Mouse (Mus musculus) c-Kit-negative CD71-positive TER-119-positive erythroid progenitor cells, embryonic 14.5 days (primary cell): Measurements from ENCODE around the gene Hoxd9.

ENCODE experiments used
- DNase-seq: peaks from one replicate; pipeline ENCODE4 v3.0.0-alpha.2; 2013; ENCODE audit warnings: low read depth, low spot score

The Hoxd9 gene

DNA sequence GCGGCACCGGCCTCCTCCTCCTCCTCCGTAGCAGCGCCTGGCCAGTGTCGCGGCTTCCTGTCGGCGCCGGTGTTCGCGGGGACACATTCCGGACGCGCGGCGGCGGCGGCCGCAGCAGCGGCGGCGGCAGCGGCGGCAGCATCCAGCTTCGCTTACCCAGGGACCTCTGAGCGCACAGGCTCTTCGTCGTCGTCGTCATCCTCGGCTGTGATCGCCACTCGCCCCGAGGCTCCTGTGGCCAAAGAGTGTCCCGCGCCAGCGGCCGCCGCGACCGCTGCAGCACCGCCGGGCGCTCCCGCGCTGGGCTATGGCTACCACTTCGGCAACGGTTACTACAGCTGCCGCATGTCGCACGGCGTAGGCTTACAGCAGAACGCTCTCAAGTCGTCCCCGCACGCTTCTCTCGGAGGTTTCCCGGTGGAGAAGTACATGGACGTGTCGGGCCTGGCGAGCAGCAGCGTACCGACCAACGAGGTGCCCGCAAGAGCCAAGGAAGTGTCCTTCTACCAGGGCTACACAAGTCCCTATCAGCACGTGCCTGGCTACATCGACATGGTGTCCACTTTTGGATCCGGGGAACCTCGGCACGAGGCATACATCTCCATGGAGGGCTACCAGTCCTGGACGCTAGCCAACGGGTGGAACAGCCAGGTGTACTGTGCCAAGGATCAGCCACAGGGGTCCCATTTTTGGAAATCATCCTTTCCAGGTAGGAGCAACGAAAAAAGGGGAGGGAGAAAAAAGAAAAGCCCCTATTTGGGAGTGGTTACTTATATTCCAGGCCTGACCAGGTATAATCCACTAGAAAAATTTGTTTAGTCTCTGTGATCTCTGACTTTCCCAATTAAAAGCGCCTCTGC is 28.9 kb upstream of the Hoxd9 start:
- no peak for DNase-seq

DNA sequence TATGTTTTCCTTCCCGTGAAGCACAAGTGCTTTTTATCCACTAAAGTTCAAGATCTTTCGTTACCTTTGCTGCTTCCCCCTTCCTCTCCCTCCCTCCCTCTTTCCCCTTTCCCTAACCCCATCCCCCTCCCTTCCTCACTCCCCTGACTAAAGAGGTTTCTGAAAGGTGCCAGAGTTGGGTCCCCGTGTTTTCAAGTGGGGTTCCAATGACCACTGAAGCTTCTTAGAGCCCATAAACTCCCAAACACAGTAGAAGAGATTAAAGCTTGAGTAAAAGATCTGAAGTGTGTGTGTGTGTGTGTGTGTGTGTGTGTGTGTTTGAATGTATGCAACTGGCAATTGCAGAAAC is 28.3 kb upstream of the Hoxd9 start:
- no peak for DNase-seq

DNA sequence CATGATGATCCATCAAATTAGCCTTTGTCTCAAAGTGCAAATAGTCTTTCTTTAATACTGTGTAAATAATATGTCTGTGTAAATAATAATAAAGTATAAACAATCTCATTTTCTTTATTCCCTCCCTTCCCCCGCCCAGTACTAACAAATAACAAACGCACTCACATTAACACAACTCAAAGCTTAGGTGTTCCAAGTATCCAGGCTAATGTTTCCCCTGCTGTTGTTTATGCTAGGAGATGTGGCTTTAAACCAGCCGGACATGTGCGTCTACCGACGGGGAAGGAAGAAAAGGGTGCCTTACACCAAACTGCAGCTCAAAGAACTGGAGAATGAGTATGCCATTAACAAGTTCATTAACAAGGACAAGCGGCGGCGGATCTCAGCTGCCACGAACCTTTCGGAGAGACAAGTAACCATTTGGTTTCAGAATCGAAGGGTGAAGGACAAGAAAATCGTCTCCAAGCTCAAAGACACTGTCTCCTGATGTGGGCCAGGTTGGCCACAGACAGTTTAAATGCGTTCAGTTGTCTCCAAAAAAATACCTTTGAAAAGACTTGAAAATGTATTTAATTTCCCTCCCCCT is 27.8 kb upstream of the Hoxd9 start:
- DNase-seq, result no peak

DNA sequence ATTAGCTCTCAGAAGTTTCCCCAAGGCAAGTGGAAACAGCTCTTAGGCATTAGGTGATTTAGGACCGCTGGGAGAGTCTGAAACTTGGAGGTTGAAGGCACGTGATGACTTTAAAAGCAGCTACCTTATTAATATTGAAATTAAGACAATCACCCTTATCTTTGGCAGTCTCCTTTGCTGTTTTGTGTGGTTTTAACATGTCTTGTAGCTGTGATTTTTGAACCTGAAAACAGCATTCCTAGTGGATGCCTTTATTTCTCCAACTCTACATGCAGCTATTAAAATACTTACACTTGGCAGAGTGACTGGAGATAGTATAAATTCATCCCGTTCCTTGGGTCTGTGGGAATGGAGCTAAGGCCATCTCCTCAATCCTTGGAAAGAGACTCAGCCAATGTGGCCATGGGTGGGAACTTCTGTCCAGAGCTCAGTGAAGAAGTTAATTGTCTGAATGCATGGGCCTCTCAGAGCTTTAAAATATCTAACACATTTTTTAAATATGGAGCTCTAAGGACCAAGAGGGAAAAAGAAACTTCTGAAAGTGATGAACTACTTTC is 26.8 kb upstream of the Hoxd9 start:
- no peak for DNase-seq

DNA sequence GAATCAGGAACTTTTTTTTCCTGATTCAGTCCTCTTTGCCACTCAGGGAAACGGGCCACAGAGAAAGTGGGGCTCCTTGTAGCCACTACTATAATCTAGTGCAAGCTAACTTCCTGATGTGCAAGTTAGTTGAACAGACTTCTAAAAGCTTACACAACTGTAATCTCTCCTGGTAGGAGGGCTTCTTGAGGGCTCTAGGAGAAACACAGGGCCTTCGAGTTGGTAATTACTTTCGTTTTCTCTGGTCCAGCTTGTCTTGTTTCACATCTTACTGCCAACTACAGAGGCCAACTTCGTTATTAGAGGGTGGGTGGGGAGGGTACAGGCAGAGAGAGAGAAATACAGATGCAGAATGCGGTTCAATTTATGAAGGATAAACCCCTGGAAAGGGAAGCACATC is 25.7 kb upstream of the Hoxd9 start:
- DNase-seq, result no peak

DNA sequence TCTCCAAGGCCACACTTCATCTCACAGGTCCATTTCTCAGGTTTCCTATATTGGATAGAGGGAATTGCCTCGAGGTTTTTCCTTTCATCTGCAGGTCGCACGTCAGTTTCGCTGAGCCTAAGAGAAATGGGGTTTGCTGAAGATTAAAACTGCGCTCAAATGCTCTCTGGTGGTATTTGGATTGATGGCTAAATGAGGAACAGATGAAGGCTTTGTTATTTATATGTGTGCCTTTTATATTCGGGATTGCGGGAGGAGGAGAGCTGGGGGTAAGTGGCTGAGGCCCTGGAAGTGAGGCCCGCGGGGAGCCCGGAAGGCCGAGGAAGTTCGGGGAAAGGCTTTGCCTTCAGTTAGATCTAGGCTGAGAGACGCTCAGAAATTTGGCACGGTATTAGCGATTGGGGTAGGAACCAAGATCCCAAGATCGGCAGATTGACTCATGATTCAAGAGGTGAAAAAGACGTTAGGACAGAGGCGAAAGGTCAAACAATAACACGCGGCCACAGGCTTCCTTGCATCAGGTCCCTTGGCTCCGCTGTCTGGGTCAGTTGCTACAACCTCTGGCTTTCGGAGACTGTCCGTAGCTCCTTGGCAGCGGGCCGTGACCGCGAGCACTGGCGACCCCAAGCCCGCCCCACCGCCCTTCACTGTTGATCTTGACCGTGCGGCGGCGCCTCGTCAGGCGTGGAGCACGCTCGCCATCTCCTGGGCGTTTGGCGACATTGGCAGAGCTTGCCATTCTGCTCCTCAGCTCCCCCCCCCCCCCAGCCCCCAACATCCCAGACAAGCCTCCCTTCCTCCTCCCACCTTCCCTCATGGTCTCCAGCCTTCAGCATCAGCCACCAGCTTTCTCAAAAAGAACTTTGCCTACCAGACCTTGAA is 24.8 kb upstream of the Hoxd9 start:
- no peak for DNase-seq

DNA sequence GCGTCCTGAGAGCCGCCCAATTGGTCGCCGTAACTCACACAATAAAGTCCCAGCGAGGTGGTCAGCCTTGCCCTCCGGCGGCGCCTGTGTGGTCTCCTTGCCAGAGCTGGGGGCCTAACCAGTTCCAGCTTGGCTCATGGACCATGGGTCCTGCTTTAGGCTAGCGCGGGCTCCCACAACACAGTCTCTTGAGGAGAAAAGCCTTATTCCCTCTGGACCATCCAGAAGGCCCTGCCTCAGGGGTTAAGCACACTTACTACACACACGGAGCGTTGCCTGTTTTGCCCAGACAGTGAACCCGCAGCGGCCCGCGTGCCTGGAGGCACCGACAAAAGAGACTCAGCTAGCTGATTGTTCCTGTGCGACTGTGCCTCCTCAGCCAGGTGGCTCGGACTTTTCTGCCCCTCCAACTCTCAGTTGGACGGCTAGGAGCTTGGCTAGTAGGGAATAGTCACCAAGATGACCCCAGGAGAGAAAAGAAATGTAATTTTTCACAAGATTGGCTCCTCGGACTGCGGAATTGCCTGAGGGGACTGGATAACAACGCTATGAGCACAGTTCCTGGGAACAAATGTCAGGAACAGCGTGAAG is 23.6 kb upstream of the Hoxd9 start:
- DNase-seq, result no peak

DNA sequence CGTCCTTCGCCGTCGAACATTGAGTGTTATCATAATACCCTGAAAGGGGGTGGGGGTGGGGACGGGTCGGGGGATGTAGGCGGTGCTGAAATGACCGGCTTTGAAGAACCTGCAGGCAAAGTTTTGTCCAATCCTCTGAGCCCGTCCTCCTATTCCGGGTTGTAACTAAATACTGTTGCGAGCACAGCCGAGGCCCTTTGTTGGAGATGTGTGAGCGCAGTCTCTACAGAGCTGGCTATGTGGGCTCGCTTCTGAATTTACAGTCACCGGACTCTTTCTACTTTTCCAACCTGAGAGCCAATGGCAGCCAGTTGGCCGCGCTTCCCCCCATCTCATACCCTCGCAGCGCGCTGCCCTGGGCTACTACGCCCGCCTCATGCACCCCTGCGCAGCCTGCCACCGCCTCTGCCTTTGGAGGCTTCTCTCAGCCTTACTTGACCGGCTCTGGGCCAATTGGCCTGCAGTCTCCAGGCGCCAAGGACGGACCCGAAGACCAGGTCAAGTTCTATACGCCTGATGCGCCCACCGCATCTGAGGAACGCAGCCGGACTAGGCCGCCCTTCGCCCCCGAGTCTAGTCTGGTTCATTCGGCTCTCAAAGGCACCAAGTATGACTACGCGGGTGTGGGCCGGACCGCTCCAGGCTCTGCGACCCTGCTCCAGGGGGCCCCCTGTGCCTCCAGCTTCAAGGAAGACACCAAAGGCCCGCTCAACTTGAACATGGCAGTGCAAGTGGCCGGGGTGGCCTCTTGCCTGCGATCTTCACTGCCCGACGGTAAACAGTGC is 22.5 kb upstream of the Hoxd9 start, which contains the start of gene Hoxd12:
TSS of gene Hoxd12 (plus strand) at position 133 of the 785 bp plus-strand sequence.
- no peak for DNase-seq

DNA sequence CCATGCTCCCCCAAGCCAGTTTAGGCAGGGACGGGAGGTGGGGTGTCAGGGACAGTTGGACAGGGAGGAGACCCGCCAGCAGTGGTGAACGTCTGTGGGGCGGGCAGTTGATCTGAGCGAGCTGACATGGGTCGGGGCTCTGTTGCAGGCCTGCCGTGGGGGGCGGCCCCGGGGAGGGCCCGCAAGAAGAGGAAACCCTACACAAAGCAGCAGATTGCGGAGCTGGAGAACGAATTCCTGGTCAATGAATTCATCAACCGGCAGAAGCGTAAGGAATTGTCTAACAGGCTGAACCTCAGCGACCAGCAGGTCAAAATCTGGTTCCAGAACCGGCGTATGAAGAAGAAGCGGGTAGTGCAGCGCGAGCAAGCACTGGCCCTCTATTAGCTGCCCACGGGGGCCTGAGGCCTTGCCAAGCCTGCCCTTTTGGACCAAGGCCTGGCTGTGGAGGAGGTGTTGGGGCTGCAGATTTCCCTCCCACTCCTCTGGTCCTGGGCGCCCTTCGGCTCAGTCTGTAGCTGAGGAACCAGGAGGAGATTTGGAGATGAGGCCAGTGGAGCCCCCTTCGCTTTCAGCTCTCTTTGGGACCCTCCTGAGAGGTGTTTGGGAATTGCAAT is 21.8 kb upstream of the Hoxd9 start:
- no peak for DNase-seq

DNA sequence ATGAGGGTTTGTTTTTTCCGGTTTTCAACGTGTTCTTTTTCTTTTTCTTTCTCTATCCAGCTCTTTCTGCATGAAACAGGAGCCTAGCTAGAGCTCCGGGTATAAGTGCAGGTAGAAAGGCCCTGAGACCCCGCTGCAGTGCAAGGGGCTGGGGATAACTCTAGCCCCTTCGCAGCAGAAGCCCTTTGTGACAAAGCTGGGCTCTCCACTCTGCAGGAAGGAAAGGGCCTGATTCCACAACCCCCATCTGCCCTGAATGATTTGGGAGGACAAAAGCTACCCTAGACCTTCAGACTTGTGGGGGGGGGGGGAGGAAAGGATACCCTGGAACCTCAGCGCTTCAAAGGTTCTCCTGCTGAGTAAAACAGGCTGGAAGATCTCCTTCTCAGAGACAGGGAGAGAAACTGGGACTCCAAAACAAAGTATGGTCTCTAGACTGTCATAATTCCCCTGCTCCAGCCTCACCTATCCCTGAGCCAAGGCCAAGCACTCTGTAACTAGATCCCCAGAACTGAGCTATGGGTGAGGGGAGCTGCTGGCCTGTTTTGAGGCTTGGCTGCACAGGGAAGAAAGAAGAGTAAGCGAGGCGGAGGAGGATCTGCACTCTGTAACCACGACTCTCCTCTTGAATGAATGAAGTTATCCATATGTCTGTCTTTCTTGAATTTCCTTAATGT is 21.0 kb upstream of the Hoxd9 start:
- no peak for DNase-seq

DNA sequence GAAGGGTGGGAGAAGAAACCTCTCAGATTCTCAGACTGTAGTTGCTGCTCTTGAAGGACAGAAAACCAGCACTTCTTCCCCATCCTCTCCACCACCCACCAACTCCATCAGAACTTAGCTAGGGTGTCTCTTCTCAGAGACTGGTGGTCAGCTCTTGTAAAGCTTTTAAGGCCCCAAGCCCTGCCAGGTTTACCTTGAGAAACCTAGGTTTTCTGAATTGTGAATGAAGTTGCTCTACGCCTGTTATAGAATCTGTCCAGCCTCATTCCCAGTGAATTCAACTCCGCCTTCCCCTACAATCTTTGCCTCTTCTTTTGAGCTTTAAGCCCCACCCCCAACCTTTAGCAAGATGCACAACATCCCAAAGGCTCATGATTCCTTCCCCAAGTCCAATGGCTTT is 20.4 kb upstream of the Hoxd9 start:
- DNase-seq, result no peak

DNA sequence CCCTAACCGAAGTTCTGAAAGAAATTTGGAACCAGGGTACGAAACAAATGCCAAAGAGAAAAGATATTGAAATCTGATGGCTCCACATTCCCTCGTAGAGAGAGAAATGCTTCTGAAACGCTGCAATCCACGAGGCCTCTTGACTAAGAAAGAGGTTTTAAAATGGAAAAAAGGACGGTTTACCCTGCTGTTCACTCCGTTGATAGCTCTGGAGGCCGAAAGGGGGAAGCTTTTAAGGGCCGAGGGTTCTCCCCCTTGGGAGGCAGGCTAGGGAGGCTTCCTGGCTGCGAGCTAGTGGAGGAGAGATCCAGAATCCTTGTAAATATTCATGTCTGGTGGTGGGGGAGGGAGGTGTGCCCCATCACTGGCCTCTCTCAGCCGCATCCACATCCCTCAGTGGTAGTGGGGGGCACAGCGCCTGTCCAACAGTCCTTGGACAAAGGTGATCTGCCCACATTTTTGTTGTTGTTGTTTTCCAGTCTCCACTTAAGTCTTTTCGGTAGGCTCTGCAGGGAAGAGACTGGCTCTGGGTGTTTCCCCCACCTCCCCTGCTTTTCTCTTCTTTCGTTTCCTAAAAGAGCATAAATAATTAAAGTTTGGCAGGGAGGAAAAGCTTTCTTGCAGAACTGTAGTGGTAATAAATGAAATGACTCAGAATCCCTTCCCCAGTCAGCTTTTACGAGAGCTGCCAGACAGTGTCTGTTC is 18.5 kb upstream of the Hoxd9 start, which contains the start of gene Hoxd11:
TSS of gene Hoxd11 (plus strand) at position 667 of the 705 bp plus-strand sequence.
- no peak for DNase-seq

DNA sequence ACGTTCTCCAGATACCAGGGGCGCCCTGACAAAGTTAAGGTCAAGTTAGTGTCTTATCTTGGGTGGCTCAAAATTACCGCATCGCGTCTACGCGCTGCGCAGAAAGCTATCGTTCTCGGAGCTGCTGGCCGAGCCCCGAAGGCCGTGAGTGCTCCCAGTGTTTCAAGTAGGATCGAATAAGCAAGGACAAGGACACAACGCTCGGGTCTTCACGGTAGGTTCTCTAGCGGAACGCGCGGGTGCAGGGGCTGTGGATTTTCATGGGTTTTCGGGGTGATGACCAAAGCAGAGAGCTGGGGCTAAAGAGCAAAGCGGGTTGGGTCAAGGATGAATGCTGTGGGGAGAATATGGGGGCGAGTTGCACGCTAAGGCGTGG is 17.9 kb upstream of the Hoxd9 start:
- no peak for DNase-seq

DNA sequence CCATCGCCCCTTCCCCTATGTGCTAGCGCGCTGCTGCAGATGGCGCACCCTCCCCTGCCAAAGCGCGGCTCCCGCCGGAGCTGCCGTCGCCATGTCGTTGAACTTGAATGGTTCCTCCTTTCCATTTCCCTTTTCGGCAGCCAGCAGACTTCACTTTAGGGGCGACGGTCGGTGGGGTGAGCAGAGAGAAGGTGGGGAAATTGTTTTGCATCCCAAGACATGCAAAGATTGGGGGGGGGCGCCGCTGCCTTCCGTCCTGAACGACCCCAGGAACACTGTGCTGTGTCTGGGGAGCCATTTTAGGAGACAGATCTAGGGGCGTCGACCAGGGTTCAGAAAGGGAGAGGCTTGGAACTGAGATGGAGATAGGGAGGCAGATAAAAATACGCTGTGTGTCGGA is 17.5 kb upstream of the Hoxd9 start:
- DNase-seq, result no peak

DNA sequence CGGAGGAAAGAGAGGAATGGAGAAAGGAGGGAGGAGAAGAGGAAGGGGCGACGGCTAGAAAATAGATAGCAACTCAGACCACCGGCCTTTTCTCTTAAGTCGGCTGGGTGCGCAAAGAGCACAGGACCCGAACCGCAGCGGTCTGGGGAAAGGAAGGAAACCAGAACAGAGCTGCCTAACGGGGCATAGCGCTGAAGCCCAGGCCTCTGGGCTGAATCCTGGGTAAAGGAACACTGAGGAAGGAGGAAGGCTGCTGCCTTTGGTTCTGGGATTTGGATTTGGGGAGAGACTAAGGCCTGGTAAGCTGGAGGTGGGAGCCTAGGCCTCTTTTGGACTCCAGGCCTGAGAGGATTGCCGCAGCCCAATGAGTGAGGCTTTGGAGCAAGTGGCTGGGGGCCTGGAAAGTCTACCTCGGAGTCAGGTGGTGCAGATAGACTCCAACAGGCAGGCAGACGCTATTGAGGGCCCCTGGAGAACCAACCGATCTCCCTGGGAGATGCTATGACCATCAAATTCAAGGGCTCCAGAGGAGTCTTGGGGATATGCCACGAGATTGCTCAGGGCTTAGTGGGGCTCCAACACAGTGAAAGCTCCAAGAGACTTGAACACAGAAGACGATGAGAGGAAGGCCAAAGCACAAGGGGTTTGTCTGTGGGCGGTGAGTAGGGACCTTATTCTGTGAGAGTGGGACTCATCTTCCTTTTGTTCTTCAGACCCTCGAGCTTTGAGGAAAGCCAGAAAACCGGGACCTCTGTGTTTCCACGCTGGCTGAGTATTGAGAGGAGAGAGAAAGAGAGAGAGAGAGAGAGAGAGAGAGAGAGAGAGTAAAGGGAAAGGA is 16.7 kb upstream of the Hoxd9 start:
- DNase-seq, result no peak

DNA sequence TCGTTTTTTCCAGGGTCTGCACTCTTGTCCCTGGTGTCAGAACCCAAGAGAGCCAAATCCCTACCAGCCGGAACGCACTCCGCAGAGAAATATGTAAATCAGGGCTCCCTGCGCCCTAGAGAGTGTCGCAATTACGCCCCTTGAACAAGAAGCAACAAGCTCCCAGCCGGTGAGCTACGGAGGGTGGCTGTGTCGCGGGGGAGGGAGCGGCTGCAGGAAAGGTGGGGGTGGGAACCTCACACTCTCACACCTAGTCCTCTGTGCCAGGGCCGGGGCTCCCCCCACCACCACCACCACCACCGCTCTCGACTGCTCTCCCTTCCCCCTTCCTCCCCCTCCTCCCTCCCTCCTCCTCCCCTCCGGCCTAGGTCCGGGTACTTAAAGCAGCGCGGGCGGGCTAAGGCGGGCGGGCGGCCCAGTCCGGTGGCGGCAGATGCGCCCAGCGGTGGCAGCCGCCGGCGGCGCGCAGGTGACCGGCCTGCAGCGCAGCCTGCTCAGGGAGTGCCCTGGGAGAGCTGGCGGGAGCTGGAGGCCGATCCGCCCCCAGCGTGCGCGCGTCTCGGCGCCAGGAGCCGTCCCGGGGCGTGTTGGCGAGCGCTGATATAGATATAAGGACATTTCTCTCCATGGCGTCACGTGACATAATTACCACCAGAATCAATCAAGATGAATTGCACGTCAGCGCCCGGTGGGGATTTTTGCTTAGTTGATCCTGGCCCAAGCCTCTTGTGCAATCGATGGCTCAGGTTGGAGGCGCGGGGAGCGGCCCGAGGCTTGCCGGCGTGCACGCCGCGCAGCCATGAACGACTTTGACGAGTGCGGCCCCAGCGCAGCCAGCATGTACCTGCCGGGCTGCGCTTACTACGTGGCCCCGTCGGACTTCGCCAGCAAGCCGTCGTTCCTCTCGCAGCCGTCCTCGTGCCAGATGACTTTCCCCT is 15.7 kb upstream of the Hoxd9 start:
- DNase-seq, result no peak

DNA sequence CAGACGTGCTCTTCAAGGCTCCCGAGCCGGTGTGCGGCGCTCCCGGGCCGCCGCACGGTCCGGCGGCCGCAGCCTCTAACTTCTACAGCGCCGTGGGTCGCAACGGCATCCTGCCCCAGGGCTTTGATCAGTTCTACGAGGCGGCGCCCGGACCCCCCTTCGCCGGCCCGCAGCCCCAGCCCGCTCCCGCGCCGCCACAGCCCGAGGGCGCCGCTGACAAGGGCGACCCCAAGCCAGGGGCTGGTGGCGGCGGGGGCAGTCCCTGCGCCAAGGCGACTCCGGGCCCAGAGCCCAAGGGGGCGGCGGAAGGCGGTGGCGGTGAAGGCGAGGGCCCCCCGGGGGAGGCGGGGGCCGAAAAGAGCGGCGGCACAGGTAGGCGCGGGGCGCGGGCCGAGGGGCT is 14.7 kb upstream of the Hoxd9 start:
- DNase-seq, result no peak
